Mouse (Mus musculus): ENCODE data around the gene Tmem151b. TPM values are rescaled to one million over a fixed set of nuclear protein-coding genes. Genes with fewer than 3 reads are reported as not detected.

Gene Tmem151b
- total RNA-seq, 2 experiments from 2014 or later: 118 to 128 TPM

Other genes starting within 250 kb of the Tmem151b start
- gene Cdc5l, start 115.9 kb downstream of the Tmem151b start, total RNA-seq (2021): 10 to 100 TPM; 55.5 to 58.3 TPM
- 1 to 10 TPM; 5.2 to 6.1 TPM for gene Spats1, start 74.3 kb downstream of the Tmem151b start, total RNA-seq (2021)
- gene Aars2, start 42.8 kb downstream of the Tmem151b start, total RNA-seq (2021): 10 to 100 TPM; 23.0 to 24.6 TPM
- gene Tcte1, start 26.2 kb downstream of the Tmem151b start, total RNA-seq (2021): 1 to 10 TPM; 1.1 to 1.3 TPM
- 1 to 10 TPM; 1.6 to 2.0 TPM for gene Nfkbie, start 6.0 kb upstream of the Tmem151b start, total RNA-seq (2021)
- gene Slc35b2, start 14.2 kb upstream of the Tmem151b start, total RNA-seq (2021): 10 to 100 TPM; 30.3 to 32.2 TPM
- gene Hsp90ab1, start 23.6 kb upstream of the Tmem151b start, total RNA-seq (2021): 1,000 to 10,000 TPM; 1,565 to 1,601 TPM
- gene Slc29a1, start 49.9 kb upstream of the Tmem151b start, total RNA-seq (2021): 10 to 100 TPM; 16.8 to 18.8 TPM
- not detected for gene Mymx, start 52.4 kb upstream of the Tmem151b start, total RNA-seq (2021)
- gene Capn11, start 109.6 kb upstream of the Tmem151b start, total RNA-seq (2021): under 1 TPM; 0.18 to 0.21 TPM
- 10 to 100 TPM; 39.5 to 41.2 TPM for gene Mrpl14, start 136.6 kb upstream of the Tmem151b start, total RNA-seq (2021)
- gene Tmem63b, start 137.2 kb upstream of the Tmem151b start, total RNA-seq (2021): 100 to 1,000 TPM; 178 to 186 TPM
- gene 1600014C23Rik, start 184.2 kb upstream of the Tmem151b start, total RNA-seq (2021): under 1 TPM in 1 of 2 experiments, not detected in 1; 0.73 TPM